Mouse (Mus musculus) kidney, adult 2 months (tissue): ENCODE measurements around the gene Itgb8. TPM values are rescaled to one million over a fixed set of nuclear protein-coding genes. Genes with fewer than 3 reads are reported as not detected.

Experiments
- DNase-seq: peaks from one replicate; pipeline ENCODE4 v3.0.0; 2021
- H3K27ac ChIP-seq: fragments of 200-500 bp; 2 replicates; pipeline ENCODE4 v1.5.1; 2012; ENCODE audit warnings: low read depth, low read length, control low read depth, inconsistent platforms; ENCODE audit not compliant: insufficient read depth
- H3K27me3 ChIP-seq: fragments of 200-500 bp; replicated peaks from 2 replicates; pipeline ENCODE4 v1.6.1; 2012; ENCODE audit warnings: mild to moderate bottlenecking, moderate library complexity, low read length, inconsistent platforms; ENCODE audit not compliant: control insufficient read depth, insufficient read depth
- H3K36me3 ChIP-seq: fragments of 200-500 bp; 2 replicates; pipeline ENCODE4 v1.6.1; 2012; ENCODE audit warnings: mild to moderate bottlenecking, moderate library complexity, low read length, inconsistent platforms; ENCODE audit not compliant: control insufficient read depth, insufficient read depth
- H3K4me1 ChIP-seq: fragments of 200-500 bp; 2 replicates; pipeline ENCODE4 v1.6.1; 2011; ENCODE audit warnings: low read length; ENCODE audit not compliant: control insufficient read depth, insufficient read depth
- H3K4me3 ChIP-seq: fragments of 200-500 bp; 2 replicates; pipeline ENCODE4 v1.5.1; 2011; ENCODE audit warnings: mild to moderate bottlenecking, low read depth, low read length, control low read depth; ENCODE audit not compliant: insufficient read depth
- CTCF ChIP-seq: fragments of 200-500 bp; conservative IDR thresholded peaks from 2 replicates; pipeline ENCODE4 v1.5.1; 2011; ENCODE audit warnings: low read depth, mild to moderate bottlenecking, control low read depth, low read length, moderate library complexity, mixed read lengths; ENCODE audit not compliant: insufficient read depth, insufficient read length
- POLR2A ChIP-seq: fragments of 200-500 bp; IDR thresholded peaks from one replicate; pipeline ENCODE4 v1.6.1; 2011; ENCODE audit warnings: low read depth, low read length, control low read depth
- WGBS: fragments of 180-500 bp; shearing (Covaris S2); methylation state at CpG from one replicate; pipeline ENCODE4 v1.1.7; 2018; 5-methylcytosine and 5-hydroxymethylcytosine counted together
- polyA plus RNA-seq: library from polyadenylated mRNA; depleted of rRNA; stranded (reverse); fragments of >200 nt; gene quantifications from 2 replicates; pipeline ENCODE4 v1.2.3, GENCODE M21; 2012

The Itgb8 gene
- polyA plus RNA-seq, 1 experiment = 16.5 TPM

DNA sequence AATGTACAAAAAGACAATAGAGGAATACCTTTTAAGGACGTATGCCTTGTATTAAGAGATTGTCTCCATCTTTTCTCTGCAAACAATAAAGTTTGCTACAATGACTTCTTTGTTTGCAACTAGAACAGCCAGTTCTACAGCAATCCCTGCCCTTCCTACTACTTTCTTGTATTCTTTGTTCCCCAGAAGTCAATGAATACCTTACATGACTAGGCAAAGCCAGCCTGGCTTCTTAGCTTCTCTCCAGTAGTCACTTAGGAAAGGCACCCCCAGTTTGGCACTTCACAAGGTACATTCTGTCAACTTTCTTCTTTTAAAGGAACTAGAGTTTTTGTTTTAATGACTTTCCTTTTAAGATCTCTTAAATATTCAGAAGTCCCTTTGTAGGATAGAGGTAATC lies 10.7 kb downstream of the Itgb8 start:
- Histone ChIP-seq H3K36me3 (no peaks in the 10 kb centered on the region; the same call in 1 of the 2 replicates), H3K4me1 (peaks cover 23% of the 10 kb centered on the region), H3K4me3 (no peak overlapping the region), H3K27me3 (no peaks in the 10 kb centered on the region), H3K27ac (peak overlapping the region; percentile 50)
- DNase-seq = peak; percentile 35
- TF ChIP-seq CTCF (no peak), POLR2A (no peak)
- 81% methylated on average over 1 of the region's 1 CpGs for WGBS

GRCm38 (mm10) chr12:119224699-119225098 lies 13.9 kb downstream of the Itgb8 start:
- Histone ChIP-seq H3K27me3 (no peaks in the 10 kb centered on the region), H3K27ac (no peak overlapping the region), H3K4me3 (no peak overlapping the region), H3K4me1 (peaks cover 9% of the 10 kb centered on the region), H3K36me3 (peaks cover 1% of the 10 kb centered on the region; the same call in 1 of the 2 replicates)
- TF ChIP-seq POLR2A (no peak), CTCF (no peak)
- DNase-seq = no peak

DNA sequence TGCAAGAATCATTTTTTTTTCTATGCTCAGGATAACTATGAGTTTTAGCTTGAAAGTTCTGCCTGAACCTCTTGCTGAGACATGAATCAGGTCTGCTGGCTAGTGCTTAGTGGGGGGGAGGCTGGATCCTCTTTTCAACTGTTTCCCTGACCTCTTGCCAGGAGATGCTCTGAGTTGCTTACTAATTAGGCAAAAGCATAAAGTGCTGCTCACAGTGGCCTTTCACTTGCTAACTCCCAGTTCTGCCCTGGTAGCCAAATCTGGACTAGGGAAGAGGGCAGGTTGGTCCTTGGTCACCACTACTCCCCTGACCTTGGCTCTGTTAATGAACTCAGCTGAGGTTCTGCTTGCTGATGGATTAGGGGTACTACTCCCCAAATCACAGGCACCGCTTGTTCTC lies 19.2 kb downstream of the Itgb8 start:
- H3K27me3 ChIP-seq = no peaks in the 10 kb centered on the region
- H3K36me3 ChIP-seq = peaks cover 1% of the 10 kb centered on the region; the same call in 1 of the 2 replicates
- H3K4me1 ChIP-seq = peaks cover 9% of the 10 kb centered on the region
- no peak overlapping the region for H3K4me3 ChIP-seq
- peak; percentile 48 for DNase-seq
- TF ChIP-seq POLR2A (no peak), CTCF (no peak)
- no peak overlapping the region for H3K27ac ChIP-seq
- 93% methylated on average over 1 of the region's 1 CpGs for WGBS

- Histone ChIP-seq H3K27ac (peak overlapping the region; percentile 74), H3K27me3 (no peaks in the 10 kb centered on the region), H3K4me3 (no peak overlapping the region), H3K4me1 (peaks cover 9% of the 10 kb centered on the region), H3K36me3 (peaks cover 1% of the 10 kb centered on the region; the same call in 1 of the 2 replicates)
- TF ChIP-seq CTCF (no peak), POLR2A (no peak)
- peak; percentile 34 for DNase-seq
These were observed 20.8 kb downstream of the Itgb8 start for GRCm38 (mm10) chr12:119217700-119218265.

DNA sequence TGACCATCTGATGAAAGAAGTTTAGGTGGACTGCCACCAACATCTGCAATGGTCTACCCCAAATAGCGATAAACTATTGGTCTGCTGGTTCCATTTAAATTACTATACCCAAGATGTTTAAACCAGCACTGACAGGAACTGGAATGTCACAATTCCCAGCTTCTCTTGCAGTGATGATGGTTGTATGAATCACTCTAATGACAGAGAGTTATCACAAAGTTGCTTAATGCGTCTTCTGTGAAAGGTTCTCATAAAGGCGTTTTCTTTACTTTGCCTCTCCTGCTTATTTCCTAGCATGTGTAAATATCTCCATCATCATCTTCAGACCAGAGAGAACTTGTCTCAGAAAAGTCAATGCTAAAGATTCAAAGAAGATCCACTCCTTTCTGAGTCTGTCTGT lies 23.4 kb downstream of the Itgb8 start:
- 97% methylated on average over 3 of the region's 3 CpGs for WGBS

GRCm38 (mm10) chr12:119211533-119211932 lies 27.1 kb downstream of the Itgb8 start:
- H3K27ac ChIP-seq = no peak overlapping the region; the same call in 1 of the 2 replicates
- TF ChIP-seq POLR2A (no peak), CTCF (no peak)
- DNase-seq = no peak
- peaks cover 9% of the 10 kb centered on the region for H3K4me1 ChIP-seq
- no peak overlapping the region for H3K4me3 ChIP-seq
- no peaks in the 10 kb centered on the region for H3K27me3 ChIP-seq
- no peaks in the 10 kb centered on the region for H3K36me3 ChIP-seq
- WGBS = 38% methylated on average over 2 of the region's 2 CpGs

More for the DNA sequence above, 23.4 kb downstream of the Itgb8 start:
- TF ChIP-seq POLR2A (no peak), CTCF (no peak)
- Histone ChIP-seq H3K27ac (no peak overlapping the region), H3K4me1 (peaks cover 16% of the 10 kb centered on the region), H3K27me3 (no peaks in the 10 kb centered on the region), H3K36me3 (no peaks in the 10 kb centered on the region), H3K4me3 (no peak overlapping the region)
- DNase-seq = no peak

GRCm38 (mm10) chr12:119210590-119210989 lies 28.0 kb downstream of the Itgb8 start:
- H3K36me3 ChIP-seq = no peaks in the 10 kb centered on the region
- no peaks in the 10 kb centered on the region for H3K27me3 ChIP-seq
- TF ChIP-seq POLR2A (no peak), CTCF (no peak)
- peak; percentile 8 for DNase-seq
- WGBS = 46% methylated on average over 2 of the region's 2 CpGs
- H3K27ac ChIP-seq = peak overlapping the region; percentile 16; the same call in 1 of the 2 replicates
- no peak overlapping the region for H3K4me3 ChIP-seq
- H3K4me1 ChIP-seq = peaks cover 9% of the 10 kb centered on the region

- H3K27me3 ChIP-seq = no peaks in the 10 kb centered on the region
- H3K4me1 ChIP-seq = peaks cover 9% of the 10 kb centered on the region
- 93% methylated on average over 1 of the region's 1 CpGs for WGBS
- no peak overlapping the region for H3K27ac ChIP-seq
- TF ChIP-seq CTCF = no peak
- TF ChIP-seq POLR2A = no peak
- no peaks in the 10 kb centered on the region for H3K36me3 ChIP-seq
- no peak overlapping the region for H3K4me3 ChIP-seq
- no peak for DNase-seq
These were observed 28.6 kb downstream of the Itgb8 start for GRCm38 (mm10) chr12:119210073-119210425.
